Mouse (Mus musculus) layer of hippocampus, postnatal 36 days (tissue): ENCODE measurements around the gene Adora2a. TPM values are rescaled to one million over a fixed set of nuclear protein-coding genes. Genes with fewer than 3 reads are reported as not detected.
"Not testable (repeated sequence)": the region's sequence is repeated elsewhere in the genome, so short reads cannot be mapped to it uniquely, and the experiment has no call there.

Experiments used
- DNase-seq, 2 experiments: peaks; one replicate each; pipeline ENCODE4 v3.0.0; 2022
- total RNA-seq, 2 experiments: library from RNA; stranded (reverse); gene quantifications; 2 replicates each; pipeline ENCODE4 v1.2.3; 2021

The Adora2a gene
- total RNA-seq, 2 experiments from 2014 or later = 3.1 to 3.2 TPM

- no peak for DNase-seq
These were observed 2.3 kb upstream of the Adora2a start for GRCm38 (mm10) chr10:75314190-75314980.

GRCm38 (mm10) chr10:75315756-75316155 lies 921 bp upstream of the Adora2a start:
- DNase-seq = no peak

- DNase-seq = no peak
These were observed 205 bp upstream of the Adora2a start for GRCm38 (mm10) chr10:75316472-75316871.

DNA sequence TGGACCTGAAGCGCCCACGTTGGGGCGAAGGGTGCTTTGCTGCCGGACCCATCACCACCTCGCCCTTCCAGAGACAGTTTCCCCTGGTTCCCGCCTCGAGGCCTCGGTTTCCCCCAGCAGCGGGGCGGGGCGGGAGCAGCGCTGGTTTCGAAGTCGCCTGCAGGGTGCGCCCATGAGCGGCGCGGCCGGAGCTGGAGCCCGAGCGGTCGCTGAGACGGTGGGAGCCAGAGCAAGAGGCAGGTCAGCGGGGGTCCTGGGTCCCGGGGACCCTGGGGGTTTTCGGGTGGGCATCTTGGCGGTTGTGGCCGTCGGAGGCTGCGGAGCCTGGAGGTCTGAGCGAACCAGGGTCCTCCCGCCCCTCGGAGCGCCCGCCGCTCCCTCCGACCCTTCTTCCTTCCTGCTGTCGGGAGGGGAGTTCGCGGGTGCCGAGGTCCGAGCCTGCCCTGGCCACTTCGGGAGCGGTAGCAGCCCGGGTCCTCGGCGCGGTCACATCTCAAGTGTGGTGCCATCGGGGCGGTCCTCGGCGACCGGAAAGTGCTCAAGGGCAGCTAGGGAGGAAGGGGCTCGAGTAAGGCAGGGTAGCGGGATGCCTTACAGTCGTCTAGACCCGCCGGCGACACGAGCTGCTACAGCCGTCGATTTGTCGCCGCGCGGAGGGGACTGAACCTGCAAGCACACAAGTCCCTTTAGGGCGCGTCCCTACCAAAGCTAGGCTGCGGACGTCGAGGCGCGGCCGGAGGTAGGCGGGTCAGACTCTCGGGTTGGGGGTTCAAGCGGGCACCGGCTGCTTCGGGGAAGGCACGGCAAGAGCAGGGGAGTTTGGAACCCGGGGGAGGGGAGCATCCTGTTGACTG lies 458 bp downstream of the Adora2a start:
- peak; percentile 38 to 56 for DNase-seq

GRCm38 (mm10) chr10:75318206-75318605 lies 1.5 kb downstream of the Adora2a start:
- DNase-seq = no peak

DNA sequence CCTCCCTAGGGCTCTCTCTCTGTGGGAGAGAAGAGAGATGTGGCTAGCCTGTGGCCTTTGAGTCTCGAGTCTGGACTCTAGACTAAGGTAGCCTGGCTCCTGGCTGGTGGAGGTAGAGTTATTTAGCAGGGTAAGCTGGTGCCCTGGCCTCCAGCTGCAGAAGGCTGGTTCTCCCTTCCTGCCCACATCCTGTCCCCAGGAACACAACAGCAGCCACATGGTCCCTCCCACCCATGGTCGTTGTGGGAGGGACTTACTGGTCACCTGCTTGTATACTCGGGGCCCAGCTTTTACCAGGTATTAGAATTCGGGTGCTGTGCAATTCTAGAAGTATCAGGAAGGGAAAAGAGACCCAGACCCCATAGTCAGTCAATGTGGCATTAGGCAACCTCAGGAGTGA lies 3.6 kb downstream of the Adora2a start:
- no peak for DNase-seq

GRCm38 (mm10) chr10:75322966-75323365 lies 6.3 kb downstream of the Adora2a start:
- no peak for DNase-seq

DNA sequence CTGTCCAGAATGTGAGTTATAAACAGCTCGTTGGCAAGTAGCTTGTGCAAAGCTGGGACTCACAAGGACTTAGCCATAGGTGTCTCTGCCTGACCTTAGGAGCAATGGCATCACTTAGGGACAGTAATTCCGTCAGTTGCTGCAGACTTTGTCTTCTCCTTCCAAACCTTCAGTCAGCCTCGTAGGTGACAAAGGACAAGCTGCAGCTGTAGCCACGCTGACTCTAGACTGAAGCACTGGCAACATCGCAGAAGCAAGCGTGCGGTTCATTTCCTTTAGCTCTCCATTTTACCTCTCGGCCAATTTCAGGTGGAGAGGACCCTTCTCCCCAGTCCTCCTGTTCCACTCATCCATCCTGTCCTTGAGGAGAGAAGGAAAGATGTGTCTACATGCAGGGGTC lies 7.3 kb downstream of the Adora2a start:
- no peak for DNase-seq

DNA sequence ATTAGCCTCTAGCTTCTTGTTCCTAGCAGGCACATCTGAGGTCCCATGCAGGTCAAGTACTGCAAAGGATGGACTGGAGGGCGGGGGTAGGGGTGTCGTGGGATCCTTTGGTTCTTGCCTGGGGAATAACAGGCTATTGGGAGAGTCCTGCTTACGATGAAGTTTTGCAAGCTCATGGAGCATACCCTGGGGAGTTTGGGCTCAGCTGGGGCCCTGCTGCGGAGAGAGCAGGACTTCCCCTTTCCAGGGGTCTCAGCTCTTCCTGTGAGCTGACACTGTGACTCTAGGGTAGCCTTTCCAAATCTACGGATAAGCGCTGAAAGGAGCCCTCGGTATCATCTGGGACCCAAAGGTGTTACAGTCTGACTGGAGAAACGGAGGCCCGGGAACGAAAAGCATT lies 7.7 kb downstream of the Adora2a start:
- no peak for DNase-seq

GRCm38 (mm10) chr10:75325821-75326220 lies 9.1 kb downstream of the Adora2a start:
- DNase-seq = no peak

DNA sequence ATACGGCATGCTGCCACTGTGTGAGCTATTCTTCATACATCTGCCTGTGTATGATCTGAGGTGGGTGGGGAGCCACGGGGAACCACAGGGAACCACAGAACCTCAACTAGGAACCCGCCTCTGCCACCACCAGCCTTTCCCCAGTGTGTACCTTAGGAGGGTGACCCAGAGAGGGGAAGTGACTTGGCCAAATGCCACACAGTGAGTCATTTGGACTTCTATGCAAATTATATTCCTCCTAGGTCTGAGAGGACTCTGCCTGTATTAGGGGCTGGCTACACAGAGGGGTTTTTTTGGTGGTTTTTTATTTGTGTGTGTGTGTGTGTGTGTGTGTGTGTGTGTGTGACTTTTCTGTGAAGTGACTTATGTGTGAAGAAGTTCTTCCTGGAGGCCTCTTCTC lies 9.9 kb downstream of the Adora2a start:
- no peak for DNase-seq

GRCm38 (mm10) chr10:75327081-75327480 lies 10.4 kb downstream of the Adora2a start:
- no peak for DNase-seq

GRCm38 (mm10) chr10:75328201-75328704 lies 11.6 kb downstream of the Adora2a start:
- DNase-seq = no peak

GRCm38 (mm10) chr10:75332268-75332667 lies 15.6 kb downstream of the Adora2a start:
- DNase-seq = no peak

DNA sequence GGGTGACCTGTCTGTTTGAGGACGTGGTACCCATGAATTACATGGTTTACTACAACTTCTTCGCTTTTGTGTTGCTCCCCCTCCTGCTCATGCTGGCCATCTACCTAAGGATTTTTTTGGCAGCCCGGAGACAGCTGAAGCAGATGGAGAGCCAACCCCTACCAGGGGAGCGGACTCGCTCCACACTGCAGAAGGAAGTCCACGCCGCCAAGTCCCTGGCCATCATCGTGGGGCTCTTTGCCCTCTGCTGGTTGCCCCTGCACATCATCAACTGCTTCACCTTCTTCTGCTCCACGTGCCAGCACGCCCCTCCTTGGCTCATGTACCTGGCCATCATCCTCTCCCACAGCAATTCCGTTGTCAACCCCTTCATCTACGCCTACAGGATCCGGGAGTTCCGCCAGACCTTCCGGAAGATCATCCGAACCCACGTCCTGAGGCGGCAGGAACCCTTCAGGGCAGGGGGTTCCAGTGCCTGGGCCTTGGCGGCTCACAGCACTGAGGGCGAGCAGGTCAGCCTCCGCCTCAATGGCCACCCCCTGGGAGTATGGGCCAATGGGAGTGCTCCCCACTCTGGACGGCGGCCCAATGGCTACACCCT lies 16.6 kb downstream of the Adora2a start:
- no peak for DNase-seq

GRCm38 (mm10) chr10:75334175-75334574 lies 17.5 kb downstream of the Adora2a start:
- no peak for DNase-seq

DNA sequence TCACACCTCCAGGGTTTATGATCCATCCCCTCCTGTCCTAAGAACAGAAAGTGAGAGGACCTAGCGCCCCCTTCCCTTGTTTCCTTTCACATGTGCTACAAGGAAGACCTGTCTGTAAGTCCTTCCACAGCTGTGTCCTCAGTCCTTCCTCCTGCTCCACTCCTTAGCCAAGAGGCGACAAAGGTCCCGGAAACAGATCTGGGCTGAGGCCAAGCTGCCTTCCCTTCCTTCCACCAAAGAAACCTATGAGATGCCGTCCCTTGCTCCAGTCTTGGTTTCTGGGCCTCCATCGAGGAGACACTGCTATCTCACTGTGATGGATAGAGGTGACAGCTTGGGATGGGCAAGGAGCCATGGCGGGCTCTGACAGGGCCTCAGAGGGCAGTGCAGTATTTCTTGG lies 18.4 kb downstream of the Adora2a start:
- DNase-seq = no peak

DNA sequence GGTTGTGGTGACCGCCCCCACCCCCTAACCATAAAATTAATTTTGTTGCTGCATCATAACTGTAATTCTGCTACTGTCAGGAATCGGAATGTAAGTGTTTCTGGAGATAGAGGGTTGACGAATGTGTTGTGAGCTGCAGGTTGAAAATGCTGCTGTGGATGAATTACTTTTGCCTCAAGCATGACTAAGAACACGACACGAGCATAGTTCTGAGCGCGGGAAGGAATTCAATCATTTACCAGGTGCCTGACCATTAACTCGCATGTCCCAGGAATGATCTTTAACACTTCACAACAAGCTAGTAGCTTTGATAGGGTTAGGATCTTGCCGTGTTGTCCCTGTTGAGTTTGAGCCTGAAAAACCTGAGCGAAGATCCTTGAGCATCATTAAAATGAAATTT lies 20.6 kb downstream of the Adora2a start:
- DNase-seq = no peak

DNA sequence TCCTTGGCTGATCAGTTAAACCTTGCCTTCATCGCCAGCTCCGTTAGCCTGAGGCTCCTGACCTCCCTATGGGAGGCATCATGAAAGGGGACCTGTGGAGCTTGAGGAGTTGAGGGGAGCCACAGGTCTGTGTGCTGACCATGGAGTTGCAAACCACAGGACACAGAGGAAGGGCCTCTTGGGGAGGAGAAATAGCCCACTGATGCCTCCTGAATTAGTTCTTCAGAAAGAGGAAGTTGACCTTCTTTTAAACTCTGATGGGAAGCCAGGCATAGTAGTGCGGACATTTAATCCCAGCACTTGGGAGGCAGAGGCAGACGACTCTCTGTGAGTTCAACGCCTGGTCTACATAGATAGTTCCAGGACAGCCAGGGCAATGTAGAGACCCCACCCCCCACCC lies 22.2 kb downstream of the Adora2a start:
- no peak for DNase-seq

DNA sequence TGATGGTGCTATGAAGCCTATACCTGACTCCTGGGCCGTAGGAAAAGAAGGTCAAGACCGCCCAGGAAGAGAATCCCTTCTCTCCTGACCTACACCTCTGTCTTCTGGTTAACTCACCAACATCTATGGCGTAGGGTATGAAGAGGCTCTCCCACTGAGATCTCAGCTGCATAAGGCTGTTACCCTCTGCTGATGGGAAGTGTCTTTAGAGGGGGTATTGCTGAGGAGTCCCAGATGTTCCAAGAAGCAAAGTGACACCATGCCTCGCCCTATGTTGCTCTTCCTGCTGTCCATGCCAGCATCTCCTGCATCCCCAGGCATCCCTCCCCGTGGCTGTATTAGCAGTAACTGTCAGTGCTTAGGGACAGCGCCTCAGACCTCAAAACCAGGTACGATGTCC lies 22.7 kb downstream of the Adora2a start:
- no peak for DNase-seq

GRCm38 (mm10) chr10:75341936-75342335 lies 25.3 kb downstream of the Adora2a start:
- DNase-seq = no peak

GRCm38 (mm10) chr10:75344563-75344962 lies 27.9 kb downstream of the Adora2a start:
- DNase-seq = not testable (repeated sequence)

GRCm38 (mm10) chr10:75345265-75345664 lies 28.6 kb downstream of the Adora2a start:
- no peak for DNase-seq
